Mouse (Mus musculus): ENCODE measurements at regions not wholly inside any gene's neighbourhood (a gene's known extent, or its start where the extent isn't known, plus 50 kb on each side); places are given as distances from the start of the nearest gene placed in this dataset.

GRCm38 (mm10) chr2:12758816-12759215 lies 165.0 kb upstream of the Pter start:
- Histone ChIP-seq H3K4me1 (ENCODE audit: control insufficient read depth in 2 of 2, insufficient read depth in 2 of 2, low read length in 2 of 2, poor library complexity in 1 of 2) (no peaks in the 10 kb centered on the region), H3K9me3 (ENCODE audit: control insufficient read depth, insufficient read depth, low read depth, low read length) (no peaks in the 10 kb centered on the region), H3K27ac (ENCODE audit: insufficient read depth, low read depth, low read length, poor library complexity, severe bottlenecking) (no peak overlapping the region), H3K36me3 (ENCODE audit: control insufficient read depth, insufficient read depth, low read length, poor library complexity, severe bottlenecking) (no peaks in the 10 kb centered on the region), H3K4me3 (ENCODE audit: insufficient read depth in 1 of 2, low read depth in 1 of 2, low read length in 2 of 2, poor library complexity in 1 of 2, severe bottlenecking in 1 of 2) (no peak overlapping the region), H3K9ac (ENCODE audit: insufficient read depth, low read depth, low read length, poor library complexity, severe bottlenecking) (no peak overlapping the region)
- TF ChIP-seq ZC3H11A (IDR thresholded peaks at IDR 0.05; ENCODE audit: borderline replicate concordance, low read depth, low read length) (no peak), HCFC1 (IDR thresholded peaks at IDR 0.05; ENCODE audit: borderline replicate concordance, insufficient read depth, low read length) (no peak), ZNF384 (IDR thresholded peaks at IDR 0.05; ENCODE audit: low read depth, low read length) (no peak), CHD2 (IDR thresholded peaks at IDR 0.05; ENCODE audit: low read depth, low read length) (no peak), MAFK (IDR thresholded peaks at IDR 0.05; ENCODE audit: insufficient read depth, low read depth, low read length) (no peak)
- DNase-seq (ENCODE audit: low read depth, low spot score), result no peak
- in situ Hi-C loops (cut with MboI; ENCODE audit: low sequenced_read_pairs in 2 of 2, unreplicated experiment in 2 of 2), result no loop called here

DNA sequence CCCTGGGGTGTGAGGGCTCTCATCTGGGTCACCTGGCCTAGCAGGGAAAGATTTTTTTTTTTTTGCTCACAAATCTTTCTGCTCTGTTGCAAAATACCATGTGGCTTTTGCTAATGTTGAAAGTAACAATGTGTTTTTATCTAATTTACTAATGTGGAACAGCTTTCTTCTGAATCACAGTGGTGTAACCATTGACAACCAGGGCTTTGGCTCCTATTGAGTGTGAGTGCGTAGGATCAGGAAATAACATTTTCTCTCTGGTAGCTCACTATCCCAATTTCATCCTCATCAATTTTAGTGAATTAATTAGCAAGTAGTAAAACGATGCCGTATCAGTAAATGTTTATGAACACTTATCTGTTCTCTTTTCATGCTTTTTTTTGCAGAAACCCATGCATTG lies 163.9 kb upstream of the Pter start:
- in situ Hi-C loops (cut with MboI; ENCODE audit: low sequenced_read_pairs in 2 of 2, unreplicated experiment in 2 of 2), result no loop called here
- no peak overlapping the region for H3K27ac ChIP-seq (ENCODE audit: insufficient read depth, low read depth, low read length, poor library complexity, severe bottlenecking)
- TF ChIP-seq CHD2 (IDR thresholded peaks at IDR 0.05; ENCODE audit: low read depth, low read length) (no peak), MAFK (IDR thresholded peaks at IDR 0.05; ENCODE audit: insufficient read depth, low read depth, low read length) (no peak), ZNF384 (IDR thresholded peaks at IDR 0.05; ENCODE audit: low read depth, low read length) (no peak), ZC3H11A (IDR thresholded peaks at IDR 0.05; ENCODE audit: borderline replicate concordance, low read depth, low read length) (no peak), HCFC1 (IDR thresholded peaks at IDR 0.05; ENCODE audit: borderline replicate concordance, insufficient read depth, low read length) (no peak)
- no peak overlapping the region for H3K9ac ChIP-seq (ENCODE audit: insufficient read depth, low read depth, low read length, poor library complexity, severe bottlenecking)
- no peak for DNase-seq (ENCODE audit: low read depth, low spot score)
- no peaks in the 10 kb centered on the region for H3K4me1 ChIP-seq (ENCODE audit: control insufficient read depth in 2 of 2, insufficient read depth in 2 of 2, low read length in 2 of 2, poor library complexity in 1 of 2)
- H3K36me3 ChIP-seq (ENCODE audit: control insufficient read depth, insufficient read depth, low read length, poor library complexity, severe bottlenecking), result no peaks in the 10 kb centered on the region
- no peaks in the 10 kb centered on the region for H3K9me3 ChIP-seq (ENCODE audit: control insufficient read depth, insufficient read depth, low read depth, low read length)
- H3K4me3 ChIP-seq (ENCODE audit: insufficient read depth in 1 of 2, low read depth in 1 of 2, low read length in 2 of 2, poor library complexity in 1 of 2, severe bottlenecking in 1 of 2), result no peak overlapping the region

DNA sequence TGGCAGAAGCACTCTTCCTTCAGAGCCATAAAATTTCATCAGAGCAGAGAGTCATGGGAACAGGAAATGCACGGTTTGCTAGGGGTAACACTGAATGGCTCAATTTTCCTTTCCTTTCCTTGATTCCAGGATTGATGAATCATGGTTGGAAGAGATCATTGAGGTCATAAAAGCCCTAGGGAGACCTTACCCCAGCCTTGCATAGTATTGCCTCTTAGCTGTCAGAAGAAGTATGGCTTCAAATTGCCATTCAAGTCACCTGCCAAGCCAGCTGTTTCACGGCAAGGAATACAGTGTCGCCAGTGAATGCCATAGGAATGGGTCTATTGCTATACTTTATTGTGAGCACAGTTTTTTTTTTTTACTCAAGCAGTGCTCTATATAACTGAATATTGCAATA lies 162.4 kb upstream of the Pter start:
- DNase-seq (ENCODE audit: low read depth, low spot score), result no peak
- no peaks in the 10 kb centered on the region for H3K9me3 ChIP-seq (ENCODE audit: control insufficient read depth, insufficient read depth, low read depth, low read length)
- in situ Hi-C loops (cut with MboI; ENCODE audit: low sequenced_read_pairs in 2 of 2, unreplicated experiment in 2 of 2), result no loop called here
- H3K36me3 ChIP-seq (ENCODE audit: control insufficient read depth, insufficient read depth, low read length, poor library complexity, severe bottlenecking), result no peaks in the 10 kb centered on the region
- TF ChIP-seq ZC3H11A (IDR thresholded peaks at IDR 0.05; ENCODE audit: borderline replicate concordance, low read depth, low read length) (no peak), MAFK (IDR thresholded peaks at IDR 0.05; ENCODE audit: insufficient read depth, low read depth, low read length) (no peak), CHD2 (IDR thresholded peaks at IDR 0.05; ENCODE audit: low read depth, low read length) (no peak), HCFC1 (IDR thresholded peaks at IDR 0.05; ENCODE audit: borderline replicate concordance, insufficient read depth, low read length) (no peak), ZNF384 (IDR thresholded peaks at IDR 0.05; ENCODE audit: low read depth, low read length) (no peak)
- H3K27ac ChIP-seq (ENCODE audit: insufficient read depth, low read depth, low read length, poor library complexity, severe bottlenecking), result no peak overlapping the region
- no peaks in the 10 kb centered on the region for H3K4me1 ChIP-seq (ENCODE audit: control insufficient read depth in 2 of 2, insufficient read depth in 2 of 2, low read length in 2 of 2, poor library complexity in 1 of 2)
- no peak overlapping the region for H3K9ac ChIP-seq (ENCODE audit: insufficient read depth, low read depth, low read length, poor library complexity, severe bottlenecking)
- no peak overlapping the region for H3K4me3 ChIP-seq (ENCODE audit: insufficient read depth in 1 of 2, low read depth in 1 of 2, low read length in 2 of 2, poor library complexity in 1 of 2, severe bottlenecking in 1 of 2)

GRCm38 (mm10) chr2:12764510-12764909 lies 159.3 kb upstream of the Pter start:
- in situ Hi-C loops (cut with MboI; ENCODE audit: low sequenced_read_pairs in 2 of 2, unreplicated experiment in 2 of 2), result no loop called here
- Histone ChIP-seq H3K4me1 (ENCODE audit: control insufficient read depth in 2 of 2, insufficient read depth in 2 of 2, low read length in 2 of 2, poor library complexity in 1 of 2) (no peaks in the 10 kb centered on the region), H3K4me3 (ENCODE audit: insufficient read depth in 1 of 2, low read depth in 1 of 2, low read length in 2 of 2, poor library complexity in 1 of 2, severe bottlenecking in 1 of 2) (no peak overlapping the region), H3K9me3 (ENCODE audit: control insufficient read depth, insufficient read depth, low read depth, low read length) (no peaks in the 10 kb centered on the region), H3K27ac (ENCODE audit: insufficient read depth, low read depth, low read length, poor library complexity, severe bottlenecking) (no peak overlapping the region), H3K9ac (ENCODE audit: insufficient read depth, low read depth, low read length, poor library complexity, severe bottlenecking) (no peak overlapping the region), H3K36me3 (ENCODE audit: control insufficient read depth, insufficient read depth, low read length, poor library complexity, severe bottlenecking) (no peaks in the 10 kb centered on the region)
- TF ChIP-seq HCFC1 (IDR thresholded peaks at IDR 0.05; ENCODE audit: borderline replicate concordance, insufficient read depth, low read length) (no peak), ZC3H11A (IDR thresholded peaks at IDR 0.05; ENCODE audit: borderline replicate concordance, low read depth, low read length) (no peak), ZNF384 (IDR thresholded peaks at IDR 0.05; ENCODE audit: low read depth, low read length) (no peak), MAFK (IDR thresholded peaks at IDR 0.05; ENCODE audit: insufficient read depth, low read depth, low read length) (no peak), CHD2 (IDR thresholded peaks at IDR 0.05; ENCODE audit: low read depth, low read length) (no peak)
- no peak for DNase-seq (ENCODE audit: low read depth, low spot score)

GRCm38 (mm10) chr2:12765336-12765735 lies 158.5 kb upstream of the Pter start:
- no peaks in the 10 kb centered on the region for H3K36me3 ChIP-seq (ENCODE audit: control insufficient read depth, insufficient read depth, low read length, poor library complexity, severe bottlenecking)
- in situ Hi-C loops (cut with MboI; ENCODE audit: low sequenced_read_pairs in 2 of 2, unreplicated experiment in 2 of 2), result no loop called here
- no peak overlapping the region for H3K27ac ChIP-seq (ENCODE audit: insufficient read depth, low read depth, low read length, poor library complexity, severe bottlenecking)
- H3K9me3 ChIP-seq (ENCODE audit: control insufficient read depth, insufficient read depth, low read depth, low read length), result no peaks in the 10 kb centered on the region
- no peak overlapping the region for H3K9ac ChIP-seq (ENCODE audit: insufficient read depth, low read depth, low read length, poor library complexity, severe bottlenecking)
- no peak overlapping the region for H3K4me3 ChIP-seq (ENCODE audit: insufficient read depth in 1 of 2, low read depth in 1 of 2, low read length in 2 of 2, poor library complexity in 1 of 2, severe bottlenecking in 1 of 2)
- TF ChIP-seq MAFK (IDR thresholded peaks at IDR 0.05; ENCODE audit: insufficient read depth, low read depth, low read length) (no peak), CHD2 (IDR thresholded peaks at IDR 0.05; ENCODE audit: low read depth, low read length) (no peak), HCFC1 (IDR thresholded peaks at IDR 0.05; ENCODE audit: borderline replicate concordance, insufficient read depth, low read length) (no peak), ZNF384 (IDR thresholded peaks at IDR 0.05; ENCODE audit: low read depth, low read length) (no peak), ZC3H11A (IDR thresholded peaks at IDR 0.05; ENCODE audit: borderline replicate concordance, low read depth, low read length) (no peak)
- no peak for DNase-seq (ENCODE audit: low read depth, low spot score)
- no peaks in the 10 kb centered on the region for H3K4me1 ChIP-seq (ENCODE audit: control insufficient read depth in 2 of 2, insufficient read depth in 2 of 2, low read length in 2 of 2, poor library complexity in 1 of 2)

Measured in ES-E14 (cell line).